Mouse (Mus musculus): ENCODE measurements around the gene Lmbrd1. TPM values are rescaled to one million over a fixed set of nuclear protein-coding genes. Genes with fewer than 3 reads are reported as not detected.
A peak's percentile ranks its signal among the peaks of the same experiment; 100 is the strongest.
"Not testable (repeated sequence)": the region's sequence is repeated elsewhere in the genome, so short reads cannot be mapped to it uniquely, and the experiment has no call there.

Gene Lmbrd1
- total and polyA plus RNA-seq, 2 experiments from 2014 or later, result 32.7 to 45.5 TPM

- DNase-seq (no peak), ATAC-seq (no peak)
- Histone ChIP-seq H3K4me3 (ENCODE audit: low read depth, low read length) (no peak overlapping the region), H3K27me3 (ENCODE audit: insufficient read depth, low read length) (no peaks in the 10 kb centered on the region), H3K9me3 (ENCODE audit: low read length) (no peaks in the 10 kb centered on the region), H3K27ac (ENCODE audit: low read depth, low read length) (no peak overlapping the region), H3K4me2 (ENCODE audit: low read depth) (no peak overlapping the region), H3K4me1 (ENCODE audit: insufficient read depth) (no peaks in the 10 kb centered on the region), H3K36me3 (ENCODE audit: insufficient read depth) (peaks cover 15% of the 10 kb centered on the region; the same call in 1 of the 2 replicates), H3K9ac (no peak overlapping the region)
- WGBS, result 87% methylated on average over 9 of the region's 9 CpGs
- TF ChIP-seq CTCF (IDR thresholded peaks at IDR 0.05; ENCODE audit: low read depth), result no peak
Observed at GRCm38 (mm10) chr1:24743191-24743924, 64.9 kb downstream of the Lmbrd1 start.

- H3K4me2 ChIP-seq (ENCODE audit: low read depth), result no peak overlapping the region
- no peak for ATAC-seq
- H3K36me3 ChIP-seq (ENCODE audit: insufficient read depth), result peaks cover 27% of the 10 kb centered on the region
- H3K27ac ChIP-seq (ENCODE audit: low read depth, low read length), result no peak overlapping the region
- 93% methylated on average over 4 of the region's 4 CpGs for WGBS
- no peaks in the 10 kb centered on the region for H3K4me1 ChIP-seq (ENCODE audit: insufficient read depth)
- no peak for TF ChIP-seq CTCF (IDR thresholded peaks at IDR 0.05; ENCODE audit: low read depth)
- DNase-seq, result no peak
- H3K4me3 ChIP-seq (ENCODE audit: low read depth, low read length), result no peak overlapping the region
- no peak overlapping the region for H3K9ac ChIP-seq
- H3K27me3 ChIP-seq (ENCODE audit: insufficient read depth, low read length), result no peaks in the 10 kb centered on the region
- H3K9me3 ChIP-seq (ENCODE audit: low read length), result no peaks in the 10 kb centered on the region
Observed at GRCm38 (mm10) chr1:24752715-24753114, 74.3 kb downstream of the Lmbrd1 start.

- H3K27ac ChIP-seq (ENCODE audit: low read depth, low read length), result no peak overlapping the region
- no peaks in the 10 kb centered on the region for H3K9me3 ChIP-seq (ENCODE audit: low read length)
- H3K4me1 ChIP-seq (ENCODE audit: insufficient read depth), result 0 out of 2 replicates have a peak, but pooled peaks cover 6% of the 10 kb centered on the region
- TF ChIP-seq CTCF (IDR thresholded peaks at IDR 0.05; ENCODE audit: low read depth), result no peak
- 53% methylated on average over 8 of the region's 8 CpGs for WGBS
- ATAC-seq (peak; percentile 32; the same call in 1 of the 2 replicates), DNase-seq (peak; percentile 22)
- H3K4me3 ChIP-seq (ENCODE audit: low read depth, low read length), result no peak overlapping the region
- H3K36me3 ChIP-seq (ENCODE audit: insufficient read depth), result peaks cover 4% of the 10 kb centered on the region
- no peak overlapping the region for H3K4me2 ChIP-seq (ENCODE audit: low read depth)
- H3K27me3 ChIP-seq (ENCODE audit: insufficient read depth, low read length), result no peaks in the 10 kb centered on the region
- no peak overlapping the region for H3K9ac ChIP-seq
Observed at GRCm38 (mm10) chr1:24758516-24758915, 80.1 kb downstream of the Lmbrd1 start.

GRCm38 (mm10) chr1:24766466-24766865 lies 88.0 kb downstream of the Lmbrd1 start:
- Histone ChIP-seq H3K27me3 (ENCODE audit: insufficient read depth, low read length) (no peaks in the 10 kb centered on the region), H3K36me3 (ENCODE audit: insufficient read depth) (peaks cover 4% of the 10 kb centered on the region), H3K27ac (ENCODE audit: low read depth, low read length) (no peak overlapping the region), H3K4me3 (ENCODE audit: low read depth, low read length) (no peak overlapping the region), H3K4me2 (ENCODE audit: low read depth) (no peak overlapping the region), H3K9me3 (ENCODE audit: low read length) (no peaks in the 10 kb centered on the region), H3K9ac (no peak overlapping the region), H3K4me1 (ENCODE audit: insufficient read depth) (no peaks in the 10 kb centered on the region)
- no peak for TF ChIP-seq CTCF (IDR thresholded peaks at IDR 0.05; ENCODE audit: low read depth)
- 82% methylated on average over 8 of the region's 8 CpGs for WGBS
- DNase-seq (no peak), ATAC-seq (0 out of 2 replicates have a peak, but pooled peaks have one; percentile 27)

GRCm38 (mm10) chr1:24767197-24767596 lies 88.8 kb downstream of the Lmbrd1 start:
- H3K4me1 ChIP-seq (ENCODE audit: insufficient read depth); H3K9ac ChIP-seq; H3K36me3 ChIP-seq (ENCODE audit: insufficient read depth); H3K27me3 ChIP-seq (ENCODE audit: insufficient read depth, low read length); H3K27ac ChIP-seq (ENCODE audit: low read depth, low read length); ATAC-seq; DNase-seq; H3K4me3 ChIP-seq (ENCODE audit: low read depth, low read length); H3K4me2 ChIP-seq (ENCODE audit: low read depth); H3K9me3 ChIP-seq (ENCODE audit: low read length): not testable (repeated sequence)
- WGBS, result 83% methylated on average over 3 of the region's 3 CpGs

GRCm38 (mm10) chr1:24773642-24774041 lies 95.2 kb downstream of the Lmbrd1 start:
- H3K4me3 ChIP-seq (ENCODE audit: low read depth, low read length), result no peak overlapping the region
- TF ChIP-seq CTCF (IDR thresholded peaks at IDR 0.05; ENCODE audit: low read depth), result no peak
- no peaks in the 10 kb centered on the region for H3K27me3 ChIP-seq (ENCODE audit: insufficient read depth, low read length)
- no peaks in the 10 kb centered on the region for H3K4me1 ChIP-seq (ENCODE audit: insufficient read depth)
- H3K36me3 ChIP-seq (ENCODE audit: insufficient read depth), result no peaks in the 10 kb centered on the region
- H3K9me3 ChIP-seq (ENCODE audit: low read length), result no peaks in the 10 kb centered on the region
- peak; percentile 20 for DNase-seq
- no peak overlapping the region for H3K4me2 ChIP-seq (ENCODE audit: low read depth)
- H3K9ac ChIP-seq, result no peak overlapping the region
- H3K27ac ChIP-seq (ENCODE audit: low read depth, low read length), result no peak overlapping the region
- peak; percentile 66 for ATAC-seq
- WGBS, result 25% methylated on average over 2 of the region's 2 CpGs

- no peak overlapping the region for H3K4me3 ChIP-seq (ENCODE audit: low read depth, low read length)
- DNase-seq, result no peak
- no peak overlapping the region for H3K4me2 ChIP-seq (ENCODE audit: low read depth)
- H3K27me3 ChIP-seq (ENCODE audit: insufficient read depth, low read length), result no peaks in the 10 kb centered on the region
- no peak for TF ChIP-seq CTCF (IDR thresholded peaks at IDR 0.05; ENCODE audit: low read depth)
- H3K27ac ChIP-seq (ENCODE audit: low read depth, low read length), result no peak overlapping the region
- ATAC-seq, result no peak
- no peaks in the 10 kb centered on the region for H3K36me3 ChIP-seq (ENCODE audit: insufficient read depth)
- H3K9ac ChIP-seq, result no peak overlapping the region
- no peaks in the 10 kb centered on the region for H3K4me1 ChIP-seq (ENCODE audit: insufficient read depth)
- H3K9me3 ChIP-seq (ENCODE audit: low read length), result no peaks in the 10 kb centered on the region
- WGBS, result 88% methylated on average over 2 of the region's 2 CpGs
Observed at GRCm38 (mm10) chr1:24776576-24776975, 98.1 kb downstream of the Lmbrd1 start.

Data from forebrain, postnatal 0 days (tissue).